Mouse (Mus musculus) limb, embryonic 12.5 days (tissue): ENCODE results near the gene Prkd1. TPM values are rescaled to one million over a fixed set of nuclear protein-coding genes. Genes with fewer than 3 reads are reported as not detected.

Source experiments
- ATAC-seq: fragments of 200-750 bp; cut with Nextera tagmentation; 2 replicates; pipeline ENCODE4 v1.8.0; 2017; ENCODE audit warnings: low read depth, moderate TSS enrichment; ENCODE audit not compliant: insufficient number of reproducible peaks, insufficient read depth, low FRiP score, low TSS enrichment
- H3K27ac ChIP-seq: fragments of 300-500 bp; sonication (generic); 2 replicates; pipeline ENCODE4 v1.5.1; 2016; ENCODE audit warnings: mild to moderate bottlenecking, moderate library complexity
- H3K27me3 ChIP-seq: fragments of 300-500 bp; sonication (generic); 2 replicates; pipeline ENCODE4 v1.6.1; 2016; ENCODE audit warnings: mild to moderate bottlenecking, moderate library complexity
- H3K36me3 ChIP-seq: fragments of 300-500 bp; sonication (generic); 2 replicates; pipeline ENCODE4 v1.6.1; 2016; ENCODE audit warnings: mild to moderate bottlenecking, moderate library complexity
- H3K4me1 ChIP-seq: fragments of 300-500 bp; sonication (generic); replicated peaks from 2 replicates; pipeline ENCODE4 v1.6.1; 2016
- H3K4me2 ChIP-seq: fragments of 300-500 bp; sonication (generic); 2 replicates; pipeline ENCODE4 v1.6.1; 2016; ENCODE audit warnings: mild to moderate bottlenecking, moderate library complexity
- H3K4me3 ChIP-seq: fragments of 300-500 bp; sonication (generic); replicated peaks from 2 replicates; pipeline ENCODE4 v1.5.1; 2016; ENCODE audit warnings: mild to moderate bottlenecking
- H3K9ac ChIP-seq: fragments of 300-500 bp; sonication (generic); replicated peaks from 2 replicates; pipeline ENCODE4 v1.6.1; 2016; ENCODE audit warnings: mild to moderate bottlenecking, moderate library complexity
- H3K9me3 ChIP-seq: fragments of 300-500 bp; sonication (generic); 2 replicates; pipeline ENCODE4 v1.6.1; 2016; ENCODE audit warnings: mild to moderate bottlenecking, moderate library complexity
- WGBS: fragments of 180-500 bp; shearing (Covaris S2); methylation state at CpG from one replicate; pipeline ENCODE4 v1.1.7; 2016; 5-methylcytosine and 5-hydroxymethylcytosine counted together
- polyA plus RNA-seq: library from polyadenylated mRNA; unstranded; fragments of >200 nt; fragmentation: Nextera tagmentation; extraction: Ambion mirVana; gene quantifications from 2 replicates; pipeline ENCODE4 v1.2.1, GENCODE M21; 2016

The Prkd1 gene
- polyA plus RNA-seq, 1 experiment from 2014 or later: 5.7 TPM

GRCm38 (mm10) chr12:50554214-50554613 is 94.7 kb downstream of the Prkd1 start:
- 0 out of 2 replicates have a peak, but pooled peaks cover 4% of the 10 kb centered on the region for H3K4me1 ChIP-seq
- no peaks in the 10 kb centered on the region for H3K36me3 ChIP-seq
- no peaks in the 10 kb centered on the region for H3K27me3 ChIP-seq
- H3K9me3 ChIP-seq: no peaks in the 10 kb centered on the region
- WGBS: 46% methylated on average over 3 of the region's 3 CpGs
- H3K9ac ChIP-seq: no peak overlapping the region
- H3K4me3 ChIP-seq: no peak overlapping the region
- H3K4me2 ChIP-seq: no peak overlapping the region
- no peak overlapping the region for H3K27ac ChIP-seq
- no peak for ATAC-seq

GRCm38 (mm10) chr12:50549860-50550555 is 98.9 kb downstream of the Prkd1 start:
- 84% methylated on average over 8 of the region's 8 CpGs for WGBS
- no peak overlapping the region for H3K4me3 ChIP-seq
- peaks cover 3% of the 10 kb centered on the region; the same call in 1 of the 2 replicates for H3K4me1 ChIP-seq

DNA sequence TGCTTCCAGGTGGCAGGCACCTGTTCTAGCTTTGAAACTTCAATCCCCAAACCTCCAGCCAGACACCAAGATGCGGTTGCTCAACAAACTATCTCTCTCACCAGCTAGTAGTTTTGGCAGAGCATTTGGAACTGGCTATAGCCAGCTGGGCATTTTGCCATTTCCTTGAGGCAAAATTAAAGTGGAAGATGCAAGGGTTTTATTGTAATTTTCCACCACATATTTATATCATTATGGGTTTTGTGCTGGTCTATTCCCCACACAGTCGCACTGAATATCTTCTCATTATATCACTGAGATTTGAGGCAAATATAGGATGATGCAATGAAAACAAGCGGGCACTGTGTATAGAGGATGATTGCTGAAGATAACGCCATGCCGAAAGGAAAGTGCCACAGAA is 102.5 kb downstream of the Prkd1 start:
- 92% methylated on average over 5 of the region's 5 CpGs for WGBS
- peaks cover 5% of the 10 kb centered on the region; the same call in 1 of the 2 replicates for H3K4me1 ChIP-seq
- H3K36me3 ChIP-seq: no peaks in the 10 kb centered on the region
- no peak overlapping the region for H3K4me3 ChIP-seq
- H3K9me3 ChIP-seq: no peaks in the 10 kb centered on the region
- no peak overlapping the region for H3K27ac ChIP-seq
- no peaks in the 10 kb centered on the region for H3K27me3 ChIP-seq
- ATAC-seq: no peak
- H3K4me2 ChIP-seq: no peak overlapping the region
- H3K9ac ChIP-seq: no peak overlapping the region

More at GRCm38 (mm10) chr12:50549860-50550555, 98.9 kb downstream of the Prkd1 start:
- Histone ChIP-seq H3K9ac (no peak overlapping the region), H3K4me2 (no peak overlapping the region), H3K9me3 (no peaks in the 10 kb centered on the region), H3K27me3 (no peaks in the 10 kb centered on the region), H3K27ac (no peak overlapping the region), H3K36me3 (no peaks in the 10 kb centered on the region)
- no peak for ATAC-seq

- Histone ChIP-seq H3K27ac (no peak overlapping the region), H3K36me3 (no peaks in the 10 kb centered on the region), H3K4me2 (no peak overlapping the region), H3K9ac (no peak overlapping the region), H3K4me1 (peaks cover 5% of the 10 kb centered on the region; the same call in 1 of the 2 replicates), H3K9me3 (no peaks in the 10 kb centered on the region), H3K27me3 (no peaks in the 10 kb centered on the region), H3K4me3 (no peak overlapping the region)
- 74% methylated on average over 5 of the region's 5 CpGs for WGBS
- ATAC-seq: no peak
Observed at GRCm38 (mm10) chr12:50545610-50545919, 103.3 kb downstream of the Prkd1 start.

- no peak overlapping the region for H3K27ac ChIP-seq
Observed at GRCm38 (mm10) chr12:50544855-50545609, 103.9 kb downstream of the Prkd1 start.

DNA sequence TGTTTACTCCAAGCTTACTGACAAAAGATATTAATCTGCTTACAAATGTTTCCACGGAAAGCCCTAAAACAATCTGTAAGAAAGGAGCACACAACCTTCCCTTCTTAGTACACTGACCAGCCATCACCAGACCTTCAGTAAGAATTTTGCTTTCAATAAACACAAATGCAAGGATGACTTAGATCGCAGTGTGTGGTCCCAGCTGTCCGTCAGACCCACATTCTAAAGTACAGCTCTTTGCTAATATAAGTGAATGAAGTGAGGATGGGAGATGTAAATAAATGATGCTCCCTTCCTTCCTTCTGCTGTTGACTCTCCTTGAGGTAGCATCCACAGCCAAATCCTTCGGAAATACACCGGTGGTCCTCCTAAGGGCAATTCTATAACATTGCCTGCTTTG is 108.1 kb downstream of the Prkd1 start:
- Histone ChIP-seq H3K4me1 (peaks cover 5% of the 10 kb centered on the region; the same call in 1 of the 2 replicates), H3K36me3 (no peaks in the 10 kb centered on the region), H3K9me3 (no peaks in the 10 kb centered on the region), H3K9ac (no peak overlapping the region), H3K4me2 (no peak overlapping the region), H3K27me3 (no peaks in the 10 kb centered on the region), H3K27ac (no peak overlapping the region), H3K4me3 (no peak overlapping the region)
- 93% methylated on average over 5 of the region's 5 CpGs for WGBS
- no peak for ATAC-seq

More at GRCm38 (mm10) chr12:50544855-50545609, 103.9 kb downstream of the Prkd1 start:
- ATAC-seq: no peak
- no peak overlapping the region for H3K9ac ChIP-seq
- peaks cover 5% of the 10 kb centered on the region; the same call in 1 of the 2 replicates for H3K4me1 ChIP-seq
- 54% methylated on average over 8 of the region's 8 CpGs for WGBS
- H3K4me2 ChIP-seq: no peak overlapping the region
- no peaks in the 10 kb centered on the region for H3K36me3 ChIP-seq
- H3K4me3 ChIP-seq: no peak overlapping the region
- H3K27me3 ChIP-seq: no peaks in the 10 kb centered on the region
- H3K9me3 ChIP-seq: no peaks in the 10 kb centered on the region

DNA sequence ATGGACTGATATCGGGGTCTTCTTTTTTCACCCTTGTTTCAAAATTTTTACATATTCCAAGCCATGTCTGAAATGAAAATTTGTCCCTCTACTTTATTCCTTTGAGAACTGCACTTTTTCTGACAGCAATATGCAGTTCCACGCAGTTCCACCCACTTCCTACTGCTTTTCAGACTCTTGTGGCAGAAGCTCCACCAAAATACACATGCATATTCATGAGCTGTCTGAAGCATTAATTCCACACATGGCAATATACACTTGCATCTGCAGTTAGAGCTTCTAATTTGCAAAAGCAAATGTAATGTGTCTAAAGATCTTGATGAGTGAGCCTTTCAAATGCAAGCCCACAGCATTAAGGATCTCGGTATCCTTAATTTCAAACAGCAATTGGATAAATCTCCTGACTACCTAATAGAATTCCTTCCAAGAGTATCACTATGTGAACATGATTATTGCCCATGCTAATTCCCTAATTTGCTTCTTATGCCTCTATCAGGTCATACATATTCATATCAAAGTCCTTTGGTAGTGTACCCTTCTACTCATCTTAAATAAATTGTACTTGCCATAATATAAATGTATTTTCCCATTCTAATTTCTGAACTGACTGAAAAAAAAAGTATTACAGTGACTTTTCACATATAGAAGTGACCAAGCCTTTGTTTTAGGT is 110.5 kb downstream of the Prkd1 start:
- no peak overlapping the region for H3K4me2 ChIP-seq
- 84% methylated on average over 3 of the region's 3 CpGs for WGBS
- no peaks in the 10 kb centered on the region for H3K27me3 ChIP-seq
- no peak for ATAC-seq
- H3K36me3 ChIP-seq: no peaks in the 10 kb centered on the region
- H3K27ac ChIP-seq: no peak overlapping the region
- no peak overlapping the region for H3K4me3 ChIP-seq
- no peaks in the 10 kb centered on the region for H3K4me1 ChIP-seq
- H3K9ac ChIP-seq: no peak overlapping the region
- H3K9me3 ChIP-seq: no peaks in the 10 kb centered on the region

GRCm38 (mm10) chr12:50537761-50538160 is 111.1 kb downstream of the Prkd1 start:
- H3K4me3 ChIP-seq: no peak overlapping the region
- no peaks in the 10 kb centered on the region for H3K27me3 ChIP-seq
- H3K9ac ChIP-seq: no peak overlapping the region
- H3K27ac ChIP-seq: no peak overlapping the region
- no peaks in the 10 kb centered on the region for H3K36me3 ChIP-seq
- 74% methylated on average over 2 of the region's 2 CpGs for WGBS
- H3K4me1 ChIP-seq: no peaks in the 10 kb centered on the region
- H3K9me3 ChIP-seq: no peaks in the 10 kb centered on the region
- H3K4me2 ChIP-seq: no peak overlapping the region
- no peak for ATAC-seq

- Histone ChIP-seq H3K9ac (no peak overlapping the region), H3K4me3 (no peak overlapping the region), H3K4me1 (no peaks in the 10 kb centered on the region), H3K4me2 (no peak overlapping the region), H3K27me3 (no peaks in the 10 kb centered on the region), H3K36me3 (no peaks in the 10 kb centered on the region), H3K27ac (no peak overlapping the region), H3K9me3 (no peaks in the 10 kb centered on the region)
- WGBS: 28% methylated on average over 1 of the region's 1 CpGs
- ATAC-seq: no peak
Observed at GRCm38 (mm10) chr12:50537006-50537405, 111.9 kb downstream of the Prkd1 start.

GRCm38 (mm10) chr12:50528633-50529032 is 120.3 kb downstream of the Prkd1 start:
- Histone ChIP-seq H3K9me3 (no peaks in the 10 kb centered on the region), H3K27ac (no peak overlapping the region), H3K27me3 (no peaks in the 10 kb centered on the region), H3K4me2 (no peak overlapping the region), H3K36me3 (no peaks in the 10 kb centered on the region), H3K9ac (no peak overlapping the region), H3K4me3 (no peak overlapping the region), H3K4me1 (no peaks in the 10 kb centered on the region)
- no peak for ATAC-seq
- WGBS: 81% methylated on average over 1 of the region's 1 CpGs

DNA sequence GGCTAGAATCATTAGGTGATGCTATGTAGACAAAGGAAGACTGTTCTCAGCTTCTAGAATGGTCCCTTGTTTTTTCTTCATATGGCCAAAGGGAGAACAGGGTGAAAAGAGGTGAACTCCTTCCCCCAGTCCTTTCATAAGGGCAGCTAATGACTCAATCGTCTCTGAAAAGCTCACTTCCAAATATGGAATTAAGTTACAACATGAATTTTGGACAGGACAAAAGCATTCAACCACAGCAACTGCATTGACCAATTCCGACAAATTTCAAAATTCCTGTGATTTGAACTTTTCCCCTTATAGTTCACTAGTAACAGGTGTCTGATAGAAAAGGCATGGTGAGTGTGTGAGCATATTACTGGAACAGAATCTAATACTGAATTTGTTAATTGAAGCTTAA is 124.8 kb downstream of the Prkd1 start:
- 76% methylated on average over 2 of the region's 2 CpGs for WGBS
- no peaks in the 10 kb centered on the region for H3K36me3 ChIP-seq

More for the DNA sequence above, 124.8 kb downstream of the Prkd1 start:
- Histone ChIP-seq H3K27ac (no peak overlapping the region), H3K27me3 (no peaks in the 10 kb centered on the region), H3K9ac (no peak overlapping the region), H3K4me1 (no peaks in the 10 kb centered on the region), H3K9me3 (no peaks in the 10 kb centered on the region), H3K4me3 (no peak overlapping the region), H3K4me2 (no peak overlapping the region)
- ATAC-seq: no peak
